Mouse (Mus musculus): ENCODE results near the gene Arhgap28. TPM values are rescaled to one million over a fixed set of nuclear protein-coding genes. Genes with fewer than 3 reads are reported as not detected.

Gene Arhgap28
- polyA plus RNA-seq (2015; fragmentation: Nextera tagmentation; extraction: Ambion mirVana) = 15.3 and 15.5 TPM in 2 replicates

DNA sequence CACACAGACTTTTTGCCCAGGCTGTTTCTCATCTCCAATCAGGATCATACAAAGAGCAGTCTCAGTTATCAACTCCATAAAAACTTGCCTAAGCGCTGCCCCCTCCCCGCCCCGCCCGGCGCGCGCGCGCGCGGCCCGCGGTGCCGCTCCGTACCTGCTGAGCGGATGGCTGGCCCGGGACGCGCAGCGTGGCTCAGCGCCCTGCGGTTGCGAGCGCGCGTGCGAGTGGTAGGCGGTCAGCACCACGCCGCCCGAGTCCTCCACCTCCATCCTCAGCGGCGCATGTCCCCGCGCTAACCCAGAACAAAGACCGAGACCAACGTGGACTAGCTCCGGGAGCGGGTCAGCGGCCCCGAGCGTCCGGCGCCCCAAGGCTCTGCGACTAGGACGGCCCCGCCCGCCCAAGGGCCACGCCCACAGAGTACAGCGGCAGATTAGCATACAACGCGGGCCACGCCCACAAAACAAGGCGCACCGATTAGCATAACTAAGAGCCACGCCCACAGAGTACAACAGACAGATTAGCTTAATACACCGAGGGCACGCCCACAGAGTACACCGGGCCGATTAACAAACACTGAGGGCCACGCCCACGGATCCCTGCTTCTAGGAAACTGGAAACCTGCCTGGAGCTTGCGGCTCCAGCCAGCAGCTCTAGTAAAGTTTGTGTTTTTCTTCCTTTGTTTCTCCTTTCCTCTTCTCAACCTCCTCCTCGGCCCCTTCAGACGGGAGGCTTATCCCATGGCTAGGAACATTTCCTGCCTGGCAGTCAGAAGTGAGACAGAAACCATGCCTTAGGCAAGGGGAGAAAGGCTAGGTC, at the start of gene Arhgap28:
Gene Arhgap28 (minus strand): TSS at position 380 of the 820 bp plus-strand sequence.

All from skeletal muscle tissue, postnatal 0 days (tissue).